Mouse (Mus musculus) heart, embryonic 14.5 days (tissue): Measurements from ENCODE around the gene Rreb1. TPM values are rescaled to one million over a fixed set of nuclear protein-coding genes. Genes with fewer than 3 reads are reported as not detected.

Experiments
- ATAC-seq: fragments of 200-750 bp; cut with Nextera tagmentation; 2 replicates; pipeline ENCODE4 v1.8.0; 2017; ENCODE audit warnings: low read depth, moderate TSS enrichment; ENCODE audit not compliant: insufficient number of reproducible peaks, insufficient read depth, low FRiP score
- H3K27ac ChIP-seq, 2 experiments: fragments of 200-500 bp in 1 of 2; fragments of 300-500 bp in 1 of 2; sonication (generic) in 1 of 2; replicated peaks in 1 of 2; 2 replicates each; pipeline ENCODE4 v1.5.1; 2012 to 2014; ENCODE audit warnings: low read depth in 2 of 2, low read length in 2 of 2, control low read depth in 1 of 2, mild to moderate bottlenecking in 1 of 2, mixed read lengths in 1 of 2; ENCODE audit not compliant: control insufficient read depth in 1 of 2, insufficient read depth in 1 of 2
- H3K27me3 ChIP-seq: fragments of 300-500 bp; sonication (generic); 2 replicates; pipeline ENCODE4 v1.6.1; 2014; ENCODE audit warnings: mild to moderate bottlenecking, low read length, control low read depth; ENCODE audit not compliant: control insufficient read depth, insufficient read depth
- H3K36me3 ChIP-seq: fragments of 300-500 bp; sonication (generic); 2 replicates; pipeline ENCODE4 v1.6.1; 2014; ENCODE audit warnings: mild to moderate bottlenecking, control low read depth, low read length, mixed read lengths; ENCODE audit not compliant: control insufficient read depth, insufficient read depth
- H3K4me1 ChIP-seq, 2 experiments: fragments of 200-500 bp in 1 of 2; fragments of 300-500 bp in 1 of 2; sonication (generic) in 1 of 2; 2 replicates each; pipeline ENCODE4 v1.6.1; 2012 to 2014; ENCODE audit warnings: low read length in 2 of 2, control low read depth in 1 of 2, mixed read lengths in 1 of 2; ENCODE audit not compliant: control insufficient read depth in 2 of 2, insufficient read depth in 2 of 2
- H3K4me2 ChIP-seq: fragments of 300-500 bp; sonication (generic); 2 replicates; pipeline ENCODE4 v1.6.1; 2014; ENCODE audit warnings: mild to moderate bottlenecking, low read length
- H3K4me3 ChIP-seq, 2 experiments: fragments of 200-500 bp in 1 of 2; fragments of 300-500 bp in 1 of 2; sonication (generic) in 1 of 2; 2 replicates each; pipeline ENCODE4 v1.5.1; 2012 to 2014; ENCODE audit warnings: low read length in 2 of 2, mild to moderate bottlenecking in 2 of 2, control low read depth in 1 of 2, low read depth in 1 of 2, moderate library complexity in 1 of 2; ENCODE audit not compliant: control insufficient read depth in 1 of 2, insufficient read depth in 1 of 2
- H3K9ac ChIP-seq: fragments of 300-500 bp; sonication (generic); 2 replicates; pipeline ENCODE4 v1.6.1; 2014; ENCODE audit warnings: mild to moderate bottlenecking, low read length
- H3K9me3 ChIP-seq: fragments of 300-500 bp; sonication (generic); 2 replicates; pipeline ENCODE4 v1.6.1; 2016; ENCODE audit warnings: low read length, control low read depth; ENCODE audit not compliant: control insufficient read depth
- WGBS: fragments of 180-500 bp; shearing (Covaris S2); extraction: QIAGEN DNeasy Blood & Tissue Kit; methylation state at CpG from one replicate; pipeline ENCODE4 v1.1.7; 2014; 5-methylcytosine and 5-hydroxymethylcytosine counted together
- polyA plus RNA-seq: library from polyadenylated mRNA; unstranded; fragments of >200 nt; fragmentation: Nextera tagmentation; extraction: Ambion mirVana; gene quantifications from 2 replicates; pipeline ENCODE4 v1.2.1, GENCODE M21; 2014

The Rreb1 gene
- polyA plus RNA-seq, 1 experiment from 2014 or later, result 17.8 TPM

GRCm38 (mm10) chr13:37763800-37764407, 14.3 kb upstream of the Rreb1 start:
- H3K4me2 ChIP-seq, result no peak overlapping the region
- no peak overlapping the region for H3K4me3 ChIP-seq
- peaks cover 16 to 20% of the 10 kb centered on the region in 2 experiments for H3K4me1 ChIP-seq
- ATAC-seq, result no peak
- no peaks in the 10 kb centered on the region for H3K9me3 ChIP-seq
- no peaks in the 10 kb centered on the region for H3K27me3 ChIP-seq
- WGBS, result 30% methylated on average over 9 of the region's 9 CpGs
- no peak overlapping the region for H3K27ac ChIP-seq
- H3K9ac ChIP-seq, result no peak overlapping the region
- H3K36me3 ChIP-seq, result no peaks in the 10 kb centered on the region

GRCm38 (mm10) chr13:37769777-37770176, 8.4 kb upstream of the Rreb1 start:
- Histone ChIP-seq H3K27me3 (no peaks in the 10 kb centered on the region), H3K27ac (no peak overlapping the region), H3K4me3 (no peak overlapping the region), H3K9ac (no peak overlapping the region), H3K36me3 (no peaks in the 10 kb centered on the region), H3K9me3 (no peaks in the 10 kb centered on the region), H3K4me1 (no peaks in the 10 kb centered on the region), H3K4me2 (no peak overlapping the region)
- ATAC-seq, result no peak
- WGBS, result 64% methylated on average over 1 of the region's 1 CpGs

GRCm38 (mm10) chr13:37773476-37773875, 4.7 kb upstream of the Rreb1 start:
- H3K27ac ChIP-seq, result no peak overlapping the region
- H3K4me3 ChIP-seq, result no peak overlapping the region
- no peak for ATAC-seq
- H3K9me3 ChIP-seq, result no peaks in the 10 kb centered on the region
- H3K4me1 ChIP-seq, result peaks cover 5 to 7% of the 10 kb centered on the region in 2 experiments; a peak in 2 of 4 replicates
- no peak overlapping the region for H3K9ac ChIP-seq
- no peak overlapping the region for H3K4me2 ChIP-seq
- peaks cover 7% of the 10 kb centered on the region; the same call in 1 of the 2 replicates for H3K27me3 ChIP-seq
- no peaks in the 10 kb centered on the region for H3K36me3 ChIP-seq

GRCm38 (mm10) chr13:37776675-37777074, 1.5 kb upstream of the Rreb1 start:
- Histone ChIP-seq H3K27me3 (peaks cover 7% of the 10 kb centered on the region; the same call in 1 of the 2 replicates), H3K4me1 (peaks cover 11 to 16% of the 10 kb centered on the region in 2 experiments), H3K9ac (no peak overlapping the region), H3K9me3 (no peaks in the 10 kb centered on the region), H3K4me3 (no peak overlapping the region), H3K36me3 (no peaks in the 10 kb centered on the region), H3K27ac (no peak overlapping the region), H3K4me2 (no peak overlapping the region)
- ATAC-seq, result no peak

GRCm38 (mm10) chr13:37777351-37778146, 651 bp upstream of the Rreb1 start:
- Histone ChIP-seq H3K9me3 (no peaks in the 10 kb centered on the region), H3K27me3 (peaks cover 7% of the 10 kb centered on the region; the same call in 1 of the 2 replicates), H3K4me2 (peak overlapping the region; percentile 100), H3K4me1 (peaks cover 11 to 16% of the 10 kb centered on the region in 2 experiments), H3K36me3 (no peaks in the 10 kb centered on the region), H3K27ac (no peak overlapping the region), H3K4me3 (peak overlapping the region; percentile 59 to 69), H3K9ac (peak overlapping the region; percentile 74)
- WGBS, result 25% methylated on average over 25 of the region's 25 CpGs
- no peak for ATAC-seq

- no peaks in the 10 kb centered on the region for H3K9me3 ChIP-seq
- no peaks in the 10 kb centered on the region for H3K36me3 ChIP-seq
- H3K9ac ChIP-seq, result peak overlapping the region; percentile 74
- H3K27ac ChIP-seq, result no peak overlapping the region
- peak overlapping the region; percentile 59 to 69 for H3K4me3 ChIP-seq
- H3K4me2 ChIP-seq, result peak overlapping the region; percentile 100
- ATAC-seq, result peak; percentile 59; the same call in 1 of the 2 replicates
- under 1% methylated on average over 32 of the region's 33 CpGs for WGBS
- H3K4me1 ChIP-seq, result peaks cover 11 to 16% of the 10 kb centered on the region in 2 experiments
- peaks cover 7% of the 10 kb centered on the region; the same call in 1 of the 2 replicates for H3K27me3 ChIP-seq
Measured at GRCm38 (mm10) chr13:37778594-37779231, 513 bp downstream of the Rreb1 start.

- no peaks in the 10 kb centered on the region for H3K9me3 ChIP-seq
- H3K27me3 ChIP-seq, result peaks cover 7% of the 10 kb centered on the region; the same call in 1 of the 2 replicates
- no peaks in the 10 kb centered on the region for H3K36me3 ChIP-seq
- peak overlapping the region; percentile 100 for H3K4me2 ChIP-seq
- ATAC-seq, result no peak
- H3K4me1 ChIP-seq, result peaks cover 16 to 22% of the 10 kb centered on the region in 2 experiments
- peak overlapping the region; percentile 59 to 69 for H3K4me3 ChIP-seq
- no peak overlapping the region for H3K27ac ChIP-seq
- H3K9ac ChIP-seq, result peak overlapping the region; percentile 74; the same call in 1 of the 2 replicates
- WGBS, result 6% methylated on average over 9 of the region's 9 CpGs
Measured at GRCm38 (mm10) chr13:37779251-37779667, 1.1 kb downstream of the Rreb1 start.
